Mouse (Mus musculus) liver, embryonic 13.5 days (tissue): ENCODE results near the gene Sestd1. TPM values are rescaled to one million over a fixed set of nuclear protein-coding genes. Genes with fewer than 3 reads are reported as not detected.

Source experiments
- ATAC-seq: fragments of 200-750 bp; cut with Nextera tagmentation; 2 replicates; pipeline ENCODE4 v1.8.0; 2017; ENCODE audit warnings: low read depth, mild to moderate bottlenecking, moderate number of reproducible peaks, moderate library complexity
- DNase-seq: peaks from one replicate; pipeline ENCODE4 v3.0.0; 2022
- H3K27ac ChIP-seq: fragments of 300-500 bp; sonication (generic); 2 replicates; pipeline ENCODE4 v1.5.1; 2015; ENCODE audit warnings: moderate library complexity, mild to moderate bottlenecking, inconsistent platforms
- H3K27me3 ChIP-seq: fragments of 300-500 bp; sonication (generic); 2 replicates; pipeline ENCODE4 v1.6.1; 2015; ENCODE audit warnings: mild to moderate bottlenecking, inconsistent platforms
- H3K36me3 ChIP-seq: fragments of 300-500 bp; sonication (generic); 2 replicates; pipeline ENCODE4 v1.6.1; 2015; ENCODE audit warnings: mild to moderate bottlenecking, inconsistent platforms
- H3K4me1 ChIP-seq: fragments of 300-500 bp; sonication (generic); replicated peaks from 2 replicates; pipeline ENCODE4 v1.6.1; 2015; ENCODE audit warnings: inconsistent platforms
- H3K4me2 ChIP-seq: fragments of 300-500 bp; sonication (generic); 2 replicates; pipeline ENCODE4 v1.6.1; 2015; ENCODE audit warnings: inconsistent platforms, mild to moderate bottlenecking, moderate library complexity
- H3K4me3 ChIP-seq: fragments of 300-500 bp; sonication (generic); replicated peaks from 2 replicates; pipeline ENCODE4 v1.5.1; 2015; ENCODE audit warnings: mild to moderate bottlenecking, inconsistent platforms
- H3K9ac ChIP-seq: fragments of 300-500 bp; sonication (generic); 2 replicates; pipeline ENCODE4 v1.6.1; 2015; ENCODE audit warnings: mild to moderate bottlenecking, inconsistent platforms
- H3K9me3 ChIP-seq: fragments of 300-500 bp; sonication (generic); replicated peaks from 2 replicates; pipeline ENCODE4 v1.6.1; 2016; ENCODE audit warnings: inconsistent platforms
- WGBS: fragments of 180-500 bp; shearing (Covaris S2); methylation state at CpG from one replicate; pipeline ENCODE4 v1.1.7; 2015; ENCODE audit not compliant: insufficient replicate concordance; 5-methylcytosine and 5-hydroxymethylcytosine counted together
- polyA plus RNA-seq: library from polyadenylated mRNA; unstranded; fragments of >200 nt; fragmentation: Nextera tagmentation; extraction: Ambion mirVana; gene quantifications from 2 replicates; pipeline ENCODE4 v1.2.1, GENCODE M21; 2015

Sestd1 gene
- polyA plus RNA-seq, 1 experiment from 2014 or later: 0.54 TPM

GRCm38 (mm10) chr2:77203916-77204315, 76.5 kb downstream of the Sestd1 start:
- peaks cover 12% of the 10 kb centered on the region for H3K4me1 ChIP-seq
- WGBS: 40% methylated on average over 2 of the region's 2 CpGs
- no peak overlapping the region for H3K27ac ChIP-seq
- H3K36me3 ChIP-seq: no peaks in the 10 kb centered on the region
- H3K9me3 ChIP-seq: no peaks in the 10 kb centered on the region
- H3K27me3 ChIP-seq: no peaks in the 10 kb centered on the region
- H3K9ac ChIP-seq: no peak overlapping the region
- ATAC-seq: no peak
- DNase-seq: no peak
- H3K4me3 ChIP-seq: no peak overlapping the region
- H3K4me2 ChIP-seq: no peak overlapping the region

GRCm38 (mm10) chr2:77201900-77202299, 78.5 kb downstream of the Sestd1 start:
- H3K27me3 ChIP-seq: no peaks in the 10 kb centered on the region
- H3K4me1 ChIP-seq: peaks cover 12% of the 10 kb centered on the region
- H3K9ac ChIP-seq: no peak overlapping the region
- 76% methylated on average over 1 of the region's 1 CpGs for WGBS
- DNase-seq (no peak), ATAC-seq (no peak)
- H3K4me2 ChIP-seq: no peak overlapping the region
- H3K27ac ChIP-seq: no peak overlapping the region
- H3K36me3 ChIP-seq: no peaks in the 10 kb centered on the region
- no peaks in the 10 kb centered on the region for H3K9me3 ChIP-seq
- no peak overlapping the region for H3K4me3 ChIP-seq

GRCm38 (mm10) chr2:77200958-77201614, 79.3 kb downstream of the Sestd1 start:
- WGBS: 72% methylated on average over 5 of the region's 5 CpGs
- ATAC-seq (peak; percentile 90), DNase-seq (peak; percentile 69)
- Histone ChIP-seq H3K4me3 (peak overlapping the region; percentile 35), H3K9ac (no peak overlapping the region), H3K4me1 (peaks cover 12% of the 10 kb centered on the region), H3K36me3 (no peaks in the 10 kb centered on the region), H3K27ac (peak overlapping the region; percentile 58; the same call in 1 of the 2 replicates), H3K4me2 (peak overlapping the region; percentile 46), H3K9me3 (no peaks in the 10 kb centered on the region), H3K27me3 (no peaks in the 10 kb centered on the region)

- 81% methylated on average over 4 of the region's 4 CpGs for WGBS
- no peaks in the 10 kb centered on the region for H3K9me3 ChIP-seq
- H3K9ac ChIP-seq: no peak overlapping the region
- H3K4me1 ChIP-seq: peaks cover 12% of the 10 kb centered on the region
- H3K36me3 ChIP-seq: no peaks in the 10 kb centered on the region
- H3K4me2 ChIP-seq: no peak overlapping the region
- no peak overlapping the region for H3K27ac ChIP-seq
- H3K27me3 ChIP-seq: no peaks in the 10 kb centered on the region
- no peak overlapping the region for H3K4me3 ChIP-seq
- ATAC-seq (0 out of 2 replicates have a peak, but pooled peaks have one; percentile 39), DNase-seq (no peak)
Observed at GRCm38 (mm10) chr2:77200379-77200778, 80.0 kb downstream of the Sestd1 start.

- Histone ChIP-seq H3K27ac (no peak overlapping the region), H3K4me1 (peaks cover 12% of the 10 kb centered on the region), H3K27me3 (no peaks in the 10 kb centered on the region), H3K9ac (no peak overlapping the region), H3K9me3 (no peaks in the 10 kb centered on the region), H3K4me3 (no peak overlapping the region), H3K36me3 (no peaks in the 10 kb centered on the region), H3K4me2 (no peak overlapping the region)
- 59% methylated on average over 5 of the region's 5 CpGs for WGBS
- no peak for DNase-seq
- ATAC-seq: no peak
Observed at GRCm38 (mm10) chr2:77198246-77198645, 82.1 kb downstream of the Sestd1 start.

GRCm38 (mm10) chr2:77196819-77197218, 83.6 kb downstream of the Sestd1 start:
- Histone ChIP-seq H3K9me3 (no peaks in the 10 kb centered on the region), H3K9ac (no peak overlapping the region), H3K36me3 (no peaks in the 10 kb centered on the region), H3K27ac (no peak overlapping the region), H3K4me2 (no peak overlapping the region), H3K27me3 (no peaks in the 10 kb centered on the region), H3K4me3 (no peak overlapping the region), H3K4me1 (peaks cover 12% of the 10 kb centered on the region)
- ATAC-seq (no peak), DNase-seq (no peak)
- 64% methylated on average over 4 of the region's 4 CpGs for WGBS

GRCm38 (mm10) chr2:77195056-77195455, 85.3 kb downstream of the Sestd1 start:
- no peak overlapping the region for H3K4me2 ChIP-seq
- no peak overlapping the region for H3K4me3 ChIP-seq
- no peaks in the 10 kb centered on the region for H3K36me3 ChIP-seq
- no peak overlapping the region for H3K27ac ChIP-seq
- DNase-seq: no peak
- WGBS: 74% methylated on average over 5 of the region's 5 CpGs
- H3K9me3 ChIP-seq: no peaks in the 10 kb centered on the region
- H3K27me3 ChIP-seq: no peaks in the 10 kb centered on the region
- ATAC-seq: no peak
- no peak overlapping the region for H3K9ac ChIP-seq
- H3K4me1 ChIP-seq: no peaks in the 10 kb centered on the region

- H3K4me2 ChIP-seq: no peak overlapping the region
- H3K36me3 ChIP-seq: no peaks in the 10 kb centered on the region
- no peak overlapping the region for H3K9ac ChIP-seq
- 68% methylated on average over 3 of the region's 3 CpGs for WGBS
- no peak overlapping the region for H3K27ac ChIP-seq
- H3K4me3 ChIP-seq: no peak overlapping the region
- H3K9me3 ChIP-seq: no peaks in the 10 kb centered on the region
- ATAC-seq (no peak), DNase-seq (no peak)
- H3K27me3 ChIP-seq: no peaks in the 10 kb centered on the region
- H3K4me1 ChIP-seq: no peaks in the 10 kb centered on the region
Observed at GRCm38 (mm10) chr2:77191811-77192210, 88.6 kb downstream of the Sestd1 start.

- Histone ChIP-seq H3K27me3 (no peaks in the 10 kb centered on the region), H3K27ac (no peak overlapping the region), H3K4me3 (no peak overlapping the region), H3K4me1 (no peaks in the 10 kb centered on the region), H3K9ac (no peak overlapping the region), H3K36me3 (no peaks in the 10 kb centered on the region), H3K9me3 (no peaks in the 10 kb centered on the region), H3K4me2 (no peak overlapping the region)
- no peak for DNase-seq
- ATAC-seq: no peak
- 77% methylated on average over 7 of the region's 7 CpGs for WGBS
Observed at GRCm38 (mm10) chr2:77190891-77191290, 89.5 kb downstream of the Sestd1 start.

- no peaks in the 10 kb centered on the region for H3K9me3 ChIP-seq
- DNase-seq: no peak
- H3K27ac ChIP-seq: no peak overlapping the region
- no peaks in the 10 kb centered on the region for H3K27me3 ChIP-seq
- H3K36me3 ChIP-seq: no peaks in the 10 kb centered on the region
- ATAC-seq: no peak
- H3K4me1 ChIP-seq: no peaks in the 10 kb centered on the region
- no peak overlapping the region for H3K4me2 ChIP-seq
- 71% methylated on average over 3 of the region's 3 CpGs for WGBS
- H3K4me3 ChIP-seq: no peak overlapping the region
- H3K9ac ChIP-seq: no peak overlapping the region
Observed at GRCm38 (mm10) chr2:77190301-77190700, 90.1 kb downstream of the Sestd1 start.

- Histone ChIP-seq H3K4me3 (no peak overlapping the region), H3K27me3 (no peaks in the 10 kb centered on the region), H3K9ac (no peak overlapping the region), H3K4me2 (no peak overlapping the region), H3K9me3 (no peaks in the 10 kb centered on the region), H3K36me3 (no peaks in the 10 kb centered on the region), H3K27ac (no peak overlapping the region), H3K4me1 (no peaks in the 10 kb centered on the region)
- no peak for ATAC-seq
- DNase-seq: no peak
- 79% methylated on average over 7 of the region's 7 CpGs for WGBS
Observed at GRCm38 (mm10) chr2:77189671-77190070, 90.7 kb downstream of the Sestd1 start.

GRCm38 (mm10) chr2:77187501-77187900, 92.9 kb downstream of the Sestd1 start:
- H3K27me3 ChIP-seq: no peaks in the 10 kb centered on the region
- 59% methylated on average over 3 of the region's 3 CpGs for WGBS
- H3K9me3 ChIP-seq: no peaks in the 10 kb centered on the region
- ATAC-seq (no peak), DNase-seq (no peak)
- H3K4me2 ChIP-seq: no peak overlapping the region
- no peaks in the 10 kb centered on the region for H3K4me1 ChIP-seq
- H3K4me3 ChIP-seq: no peak overlapping the region
- H3K27ac ChIP-seq: no peak overlapping the region
- H3K36me3 ChIP-seq: no peaks in the 10 kb centered on the region
- no peak overlapping the region for H3K9ac ChIP-seq
